In genomic region chr9:65244036-65244806, GRCm38 (mm10) we compare ENCODE assay signal across 12 mouse cellular contexts. TPM values are rescaled to one million over a fixed set of nuclear protein-coding genes. Genes with fewer than 3 reads are reported as not detected.
A peak's percentile ranks its signal among the peaks of the same experiment; 100 is the strongest.
DNase-seq lines count a peak whose midpoint lies in the region; ATAC-seq and TF ChIP-seq lines count a peak whose summit lies in the region.
"Had no signal": no experiment of that assay in that cellular context is flagged by ENCODE, and none has a peak within 500 bp of the region (broad histone marks: within the 10 kb centered on the region; RNA-seq: fewer than 3 reads in every experiment).

No protein-coding gene starts in this region.

- ATAC-seq in liver, embryonic 14.5 days (ENCODE audit: insufficient read depth) = 0 out of 2 replicates have a peak, but pooled peaks have one; percentile 37
- ATAC-seq in liver, embryonic 11.5 days (replicated peaks; ENCODE audit: low FRiP score) = no peak
- ATAC-seq in kidney, embryonic 14.5 days (ENCODE audit: low FRiP score, low TSS enrichment) = peak; percentile 30; the same call in 1 of the 2 replicates
- 0 out of 2 replicates have a peak, but pooled peaks have one; percentile 27 for ATAC-seq in liver, embryonic 16.5 days (ENCODE audit: low read depth)

- H3K4me3 ChIP-seq in liver, embryonic 14.5 days (ENCODE audit: insufficient read depth in 1 of 2, low read depth in 2 of 2, low read length in 2 of 2) = no peak overlapping the region
- H3K4me3 ChIP-seq in liver, embryonic 11.5 days (ENCODE audit: low read depth, low read length) = no peak overlapping the region
- no peak overlapping the region for H3K4me3 ChIP-seq in kidney, embryonic 14.5 days (ENCODE audit: low read length)
- no peak overlapping the region for H3K4me3 ChIP-seq in liver, embryonic 16.5 days (ENCODE audit: low read depth, low read length)
- H3K4me3 ChIP-seq: midbrain, embryonic 12.5 days had no signal

- no peaks in the 10 kb centered on the region for H3K9me3 ChIP-seq in liver, embryonic 14.5 days (ENCODE audit: control insufficient read depth, low read length)
- no peaks in the 10 kb centered on the region for H3K9me3 ChIP-seq in liver, embryonic 11.5 days (ENCODE audit: control insufficient read depth, low read length)
- no peaks in the 10 kb centered on the region for H3K9me3 ChIP-seq in kidney, embryonic 14.5 days (ENCODE audit: control insufficient read depth, low read length)
- H3K9me3 ChIP-seq in liver, embryonic 16.5 days (replicated peaks; ENCODE audit: control insufficient read depth, low read length) = no peaks in the 10 kb centered on the region
- H3K9me3 ChIP-seq: midbrain, embryonic 12.5 days had no signal

- H3K9ac ChIP-seq in liver, embryonic 14.5 days (replicated peaks) = no peak overlapping the region
- H3K9ac ChIP-seq in liver, embryonic 11.5 days (ENCODE audit: low read depth, low read length) = no peak overlapping the region
- H3K9ac ChIP-seq in kidney, embryonic 14.5 days (ENCODE audit: low read depth, low read length) = no peak overlapping the region
- H3K9ac ChIP-seq in liver, embryonic 16.5 days (ENCODE audit: low read depth, low read length) = peak overlapping the region; percentile 12; the same call in 1 of the 2 replicates
- H3K9ac ChIP-seq: midbrain, embryonic 12.5 days had no signal

- no peak for TF ChIP-seq CTCF in liver, embryonic 14.5 days (IDR thresholded peaks at IDR 0.05; ENCODE audit: low read depth)

- no peaks in the 10 kb centered on the region for H3K36me3 ChIP-seq in liver, embryonic 14.5 days (replicated peaks; ENCODE audit: control insufficient read depth, insufficient read depth, low read depth)
- no peaks in the 10 kb centered on the region for H3K36me3 ChIP-seq in liver, embryonic 11.5 days (ENCODE audit: control insufficient read depth, insufficient read depth, low read length)
- H3K36me3 ChIP-seq in kidney, embryonic 14.5 days (ENCODE audit: control insufficient read depth, insufficient read depth, low read length) = no peaks in the 10 kb centered on the region
- H3K36me3 ChIP-seq in liver, embryonic 16.5 days (ENCODE audit: control insufficient read depth, insufficient read depth) = no peaks in the 10 kb centered on the region
- H3K36me3 ChIP-seq: midbrain, embryonic 12.5 days had no signal

- peak; percentile 20 for DNase-seq in embryo, embryonic 11 days
- no peak for DNase-seq in embryo, embryonic 10.5 days (ENCODE audit: low spot score)
- DNase-seq in liver, embryonic 14.5 days (ENCODE audit: low read depth in 3 of 3, low spot score in 3 of 3) = no peak
- no peak for DNase-seq in liver, embryonic 11.5 days (ENCODE audit: low spot score)
- no peak for DNase-seq in thymus, postnatal 10 days (ENCODE audit: low spot score in 2 of 2)
- no peak for DNase-seq in spleen, postnatal 14 days (ENCODE audit: low spot score in 2 of 2)
- DNase-seq: adrenal gland, postnatal 14 days; right cerebral cortex, adult 18-20 months had no signal

- H3K27ac ChIP-seq in liver, embryonic 14.5 days = no peak overlapping the region
- H3K27ac ChIP-seq in liver, embryonic 11.5 days (ENCODE audit: low read depth, low read length) = no peak overlapping the region; the same call in 1 of the 2 replicates
- H3K27ac ChIP-seq in kidney, embryonic 14.5 days (ENCODE audit: low read depth, low read length) = peak overlapping the region; percentile 38; the same call in 1 of the 2 replicates
- H3K27ac ChIP-seq in liver, embryonic 16.5 days (ENCODE audit: low read length) = no peak overlapping the region
- H3K27ac ChIP-seq: midbrain, embryonic 12.5 days had no signal

- WGBS in liver, embryonic 14.5 days (ENCODE audit: insufficient replicate concordance) = 46% methylated on average over 9 of the region's 9 CpGs
- 45% methylated on average over 9 of the region's 9 CpGs for WGBS in liver, embryonic 11.5 days
- 29% methylated on average over 9 of the region's 9 CpGs for WGBS in kidney, embryonic 14.5 days
- WGBS in liver, embryonic 16.5 days (ENCODE audit: insufficient replicate concordance) = 38% methylated on average over 9 of the region's 9 CpGs

- no peak for TF ChIP-seq EP300 in liver, embryonic 14.5 days (IDR thresholded peaks at IDR 0.05; ENCODE audit: low read depth)

- no peaks in the 10 kb centered on the region for H3K27me3 ChIP-seq in liver, embryonic 14.5 days (ENCODE audit: control insufficient read depth, insufficient read depth, low read length)
- no peaks in the 10 kb centered on the region for H3K27me3 ChIP-seq in liver, embryonic 11.5 days (replicated peaks; ENCODE audit: control insufficient read depth, insufficient read depth, low read length)
- no peaks in the 10 kb centered on the region for H3K27me3 ChIP-seq in kidney, embryonic 14.5 days (ENCODE audit: control insufficient read depth, insufficient read depth, low read length)
- H3K27me3 ChIP-seq in liver, embryonic 16.5 days (ENCODE audit: control insufficient read depth, insufficient read depth, low read depth, low read length) = no peaks in the 10 kb centered on the region
- H3K27me3 ChIP-seq: midbrain, embryonic 12.5 days had no signal

- no peak overlapping the region for H3K4me2 ChIP-seq in liver, embryonic 14.5 days (ENCODE audit: low read depth)
- H3K4me2 ChIP-seq in liver, embryonic 11.5 days = no peak overlapping the region
- H3K4me2 ChIP-seq in kidney, embryonic 14.5 days (replicated peaks; ENCODE audit: low read depth, low read length) = no peak overlapping the region
- H3K4me2 ChIP-seq in liver, embryonic 16.5 days (ENCODE audit: low read depth, low read length) = no peak overlapping the region
- H3K4me2 ChIP-seq: midbrain, embryonic 12.5 days had no signal

- H3K4me1 ChIP-seq in liver, embryonic 14.5 days (replicated peaks; ENCODE audit: control insufficient read depth in 2 of 2, insufficient read depth in 2 of 2, low read length in 1 of 2) = peaks cover 0 to 12% of the 10 kb centered on the region in 2 experiments; a peak in 2 of 4 replicates
- peaks cover 3% of the 10 kb centered on the region; the same call in 1 of the 2 replicates for H3K4me1 ChIP-seq in liver, embryonic 11.5 days (replicated peaks; ENCODE audit: control insufficient read depth, insufficient read depth, low read length)
- peaks cover 26% of the 10 kb centered on the region for H3K4me1 ChIP-seq in kidney, embryonic 14.5 days (ENCODE audit: control insufficient read depth, insufficient read depth, low read length)
- peaks cover 8% of the 10 kb centered on the region for H3K4me1 ChIP-seq in liver, embryonic 16.5 days (ENCODE audit: control insufficient read depth, low read depth, low read length)

RNA-seq across cellular contexts. Expression of gene Cilp, which starts 20.8 kb away (rescaled TPM):
- polyA plus RNA-seq in liver, embryonic 14.5 days (2012; rRNA removed) = 0.01 TPM in 1 of 2 replicates, not detected in the other
- polyA plus RNA-seq in liver, embryonic 14.5 days (2014; fragmentation: Nextera tagmentation; extraction: Ambion mirVana) = not detected in 2 replicates
- polyA plus RNA-seq in liver, embryonic 11.5 days (2014; fragmentation: Nextera tagmentation; extraction: Ambion mirVana) = 0.07 and 0.12 TPM in 2 replicates
- 0.40 and 0.64 TPM in 2 replicates for polyA plus RNA-seq in kidney, embryonic 14.5 days (2014; fragmentation: Nextera tagmentation; extraction: Ambion mirVana)
- 0.06 and 0.12 TPM in 2 replicates for polyA plus RNA-seq in liver, embryonic 16.5 days (2015; fragmentation: Nextera tagmentation; extraction: Ambion mirVana)
- polyA plus RNA-seq: heart, embryonic 14.5 days had no signal

RNA-seq across cellular contexts. Expression of gene Parp16, which starts 49.1 kb away (rescaled TPM):
- polyA plus RNA-seq in liver, embryonic 14.5 days (2012; rRNA removed) = 4.9 and 5.7 TPM in 2 replicates
- polyA plus RNA-seq in liver, embryonic 14.5 days (2014; fragmentation: Nextera tagmentation; extraction: Ambion mirVana) = 7.2 and 9.3 TPM in 2 replicates
- 7.3 and 7.5 TPM in 2 replicates for polyA plus RNA-seq in liver, embryonic 11.5 days (2014; fragmentation: Nextera tagmentation; extraction: Ambion mirVana)
- 4.7 and 7.9 TPM in 2 replicates for polyA plus RNA-seq in kidney, embryonic 14.5 days (2014; fragmentation: Nextera tagmentation; extraction: Ambion mirVana)
- 9.9 and 11.2 TPM in 2 replicates for polyA plus RNA-seq in liver, embryonic 16.5 days (2015; fragmentation: Nextera tagmentation; extraction: Ambion mirVana)

RNA-seq across cellular contexts. Expression of gene Clpx, which starts 49.8 kb away (rescaled TPM):
- 5.6 and 10.3 TPM in 2 replicates for polyA plus RNA-seq in liver, embryonic 14.5 days (2012; rRNA removed)
- 29.5 and 32.5 TPM in 2 replicates for polyA plus RNA-seq in liver, embryonic 14.5 days (2014; fragmentation: Nextera tagmentation; extraction: Ambion mirVana)
- polyA plus RNA-seq in liver, embryonic 11.5 days (2014; fragmentation: Nextera tagmentation; extraction: Ambion mirVana) = 49.3 and 54.5 TPM in 2 replicates
- polyA plus RNA-seq in kidney, embryonic 14.5 days (2014; fragmentation: Nextera tagmentation; extraction: Ambion mirVana) = 38.9 and 51.1 TPM in 2 replicates
- 41.6 and 42.2 TPM in 2 replicates for polyA plus RNA-seq in liver, embryonic 16.5 days (2015; fragmentation: Nextera tagmentation; extraction: Ambion mirVana)
